Mouse (Mus musculus): ENCODE data around the gene Dennd1b.

- no peak for TF ChIP-seq CTCF (IDR thresholded peaks at IDR 0.05; ENCODE audit: control insufficient read depth, insufficient read depth, insufficient read length)
- TF ChIP-seq USF1 (IDR thresholded peaks at IDR 0.05; ENCODE audit: low read depth): no peak
- TF ChIP-seq CEBPB (IDR thresholded peaks at IDR 0.05; ENCODE audit: low read depth): no peak
- TF ChIP-seq MAX (IDR thresholded peaks at IDR 0.05): no peak
- TF ChIP-seq MYOG (IDR thresholded peaks at IDR 0.05; ENCODE audit: control insufficient read depth, extremely low read depth, insufficient read length): no peak
- no peak for TF ChIP-seq FOSL1 (IDR thresholded peaks at IDR 0.05; ENCODE audit: insufficient read depth, low read length, poor library complexity, severe bottlenecking)
- no peak for TF ChIP-seq MYOD1 (IDR thresholded peaks at IDR 0.05; ENCODE audit: control insufficient read depth, insufficient read length, low read depth)
Observed at GRCm38 (mm10) chr1:139032411-139032810, 69.2 kb downstream of the Dennd1b start.
